Mouse (Mus musculus): ENCODE results near the gene Dpep2nb. TPM values are rescaled to one million over a fixed set of nuclear protein-coding genes. Genes with fewer than 3 reads are reported as not detected.

The Dpep2nb gene
- polyA plus RNA-seq (2012) = not detected in 2 replicates

- H3K9me3 ChIP-seq (ENCODE audit: control insufficient read depth, low read length) = no peaks in the 10 kb centered on the region
- peaks cover 30% of the 10 kb centered on the region for H3K4me1 ChIP-seq (ENCODE audit: control insufficient read depth)
- no peaks in the 10 kb centered on the region for H3K27me3 ChIP-seq (ENCODE audit: control insufficient read depth)
- no peak for TF ChIP-seq GATA1 (IDR thresholded peaks at IDR 0.05; ENCODE audit: low read length)
- no peak for TF ChIP-seq TAL1 (IDR thresholded peaks at IDR 0.05; ENCODE audit: low read length)
- H3K36me3 ChIP-seq (ENCODE audit: control insufficient read depth) = peaks cover 8% of the 10 kb centered on the region
- no peak within 1 kb of the TSS for H3K4me3 ChIP-seq (replicated peaks)
Observed at GRCm38 (mm10) chr8:106005875-106006274, at the start of gene Dpep2nb. Dpep2nb (minus strand) TSS chr8:106005975.

GRCm38 (mm10) chr8:106055038-106055437 lies 49.3 kb upstream of the Dpep2nb start:
- Histone ChIP-seq H3K36me3 (ENCODE audit: control insufficient read depth) (peaks cover 55% of the 10 kb centered on the region), H3K4me1 (ENCODE audit: control insufficient read depth) (peaks cover 28% of the 10 kb centered on the region), H3K4me3 (replicated peaks) (no peak overlapping the region), H3K27me3 (ENCODE audit: control insufficient read depth) (no peaks in the 10 kb centered on the region), H3K9me3 (ENCODE audit: control insufficient read depth, low read length) (no peaks in the 10 kb centered on the region)
- TF ChIP-seq GATA1 (IDR thresholded peaks at IDR 0.05; ENCODE audit: low read length) = no peak
- no peak for TF ChIP-seq TAL1 (IDR thresholded peaks at IDR 0.05; ENCODE audit: low read length)

GRCm38 (mm10) chr8:106054190-106054811 lies 48.5 kb upstream of the Dpep2nb start:
- peaks cover 62% of the 10 kb centered on the region for H3K36me3 ChIP-seq (ENCODE audit: control insufficient read depth)

GRCm38 (mm10) chr8:106052510-106053089 lies 46.8 kb upstream of the Dpep2nb start:
- H3K36me3 ChIP-seq (ENCODE audit: control insufficient read depth) = peaks cover 73% of the 10 kb centered on the region
- H3K27me3 ChIP-seq (ENCODE audit: control insufficient read depth) = no peaks in the 10 kb centered on the region
- TF ChIP-seq TAL1 (IDR thresholded peaks at IDR 0.05; ENCODE audit: low read length) (no peak), GATA1 (IDR thresholded peaks at IDR 0.05; ENCODE audit: low read length) (no peak)
- H3K4me1 ChIP-seq (ENCODE audit: control insufficient read depth) = peaks cover 29% of the 10 kb centered on the region
- H3K9me3 ChIP-seq (ENCODE audit: control insufficient read depth, low read length) = no peaks in the 10 kb centered on the region
- H3K4me3 ChIP-seq (replicated peaks) = no peak overlapping the region

More at GRCm38 (mm10) chr8:106054190-106054811, 48.5 kb upstream of the Dpep2nb start:
- H3K4me1 ChIP-seq (ENCODE audit: control insufficient read depth) = peaks cover 28% of the 10 kb centered on the region
- no peaks in the 10 kb centered on the region for H3K9me3 ChIP-seq (ENCODE audit: control insufficient read depth, low read length)
- H3K27me3 ChIP-seq (ENCODE audit: control insufficient read depth) = no peaks in the 10 kb centered on the region
- TF ChIP-seq GATA1 (IDR thresholded peaks at IDR 0.05; ENCODE audit: low read length) (no peak), TAL1 (IDR thresholded peaks at IDR 0.05; ENCODE audit: low read length) (no peak)
- no peak overlapping the region for H3K4me3 ChIP-seq (replicated peaks)

- peaks cover 39% of the 10 kb centered on the region for H3K4me1 ChIP-seq (ENCODE audit: control insufficient read depth)
- TF ChIP-seq TAL1 (IDR thresholded peaks at IDR 0.05; ENCODE audit: low read length) = no peak
- TF ChIP-seq GATA1 (IDR thresholded peaks at IDR 0.05; ENCODE audit: low read length) = no peak
- H3K9me3 ChIP-seq (ENCODE audit: control insufficient read depth, low read length) = no peaks in the 10 kb centered on the region
- peaks cover 83% of the 10 kb centered on the region for H3K36me3 ChIP-seq (ENCODE audit: control insufficient read depth)
- no peak overlapping the region for H3K4me3 ChIP-seq (replicated peaks)
- H3K27me3 ChIP-seq (ENCODE audit: control insufficient read depth) = no peaks in the 10 kb centered on the region
Observed at GRCm38 (mm10) chr8:106051068-106051467, 45.3 kb upstream of the Dpep2nb start.

- TF ChIP-seq GATA1 (IDR thresholded peaks at IDR 0.05; ENCODE audit: low read length) (no peak), TAL1 (IDR thresholded peaks at IDR 0.05; ENCODE audit: low read length) (no peak)
- Histone ChIP-seq H3K4me1 (ENCODE audit: control insufficient read depth) (peaks cover 39% of the 10 kb centered on the region), H3K36me3 (ENCODE audit: control insufficient read depth) (peaks cover 82% of the 10 kb centered on the region), H3K9me3 (ENCODE audit: control insufficient read depth, low read length) (no peaks in the 10 kb centered on the region), H3K4me3 (replicated peaks) (no peak overlapping the region), H3K27me3 (ENCODE audit: control insufficient read depth) (no peaks in the 10 kb centered on the region)
Observed at GRCm38 (mm10) chr8:106049840-106050239, 44.1 kb upstream of the Dpep2nb start.

- H3K36me3 ChIP-seq (ENCODE audit: control insufficient read depth) = peaks cover 82% of the 10 kb centered on the region
- H3K4me1 ChIP-seq (ENCODE audit: control insufficient read depth) = peaks cover 41% of the 10 kb centered on the region
- H3K27me3 ChIP-seq (ENCODE audit: control insufficient read depth) = no peaks in the 10 kb centered on the region
- H3K9me3 ChIP-seq (ENCODE audit: control insufficient read depth, low read length) = no peaks in the 10 kb centered on the region
- H3K4me3 ChIP-seq (replicated peaks) = no peak overlapping the region
- no peak for TF ChIP-seq TAL1 (IDR thresholded peaks at IDR 0.05; ENCODE audit: low read length)
- TF ChIP-seq GATA1 (IDR thresholded peaks at IDR 0.05; ENCODE audit: low read length) = no peak
Observed at GRCm38 (mm10) chr8:106047854-106048630, 42.3 kb upstream of the Dpep2nb start.

- Histone ChIP-seq H3K9me3 (ENCODE audit: control insufficient read depth, low read length) (no peaks in the 10 kb centered on the region), H3K27me3 (ENCODE audit: control insufficient read depth) (no peaks in the 10 kb centered on the region), H3K4me1 (ENCODE audit: control insufficient read depth) (peaks cover 41% of the 10 kb centered on the region), H3K36me3 (ENCODE audit: control insufficient read depth) (peaks cover 74% of the 10 kb centered on the region), H3K4me3 (replicated peaks) (no peak overlapping the region)
- TF ChIP-seq GATA1 (IDR thresholded peaks at IDR 0.05; ENCODE audit: low read length) (no peak), TAL1 (IDR thresholded peaks at IDR 0.05; ENCODE audit: low read length) (peak; percentile 71)
Observed at GRCm38 (mm10) chr8:106046872-106047559, 41.2 kb upstream of the Dpep2nb start.
